Mouse (Mus musculus) gastrocnemius, adult 18-20 months (tissue): ENCODE measurements around the gene Itpr3. TPM values are rescaled to one million over a fixed set of nuclear protein-coding genes. Genes with fewer than 3 reads are reported as not detected.

ENCODE experiments used
- DNase-seq: peaks from one replicate; pipeline ENCODE4 v3.0.0; 2021; ENCODE audit warnings: low spot score
- total RNA-seq, 2 experiments: library from RNA; stranded (reverse); gene quantifications; 2 replicates each; pipeline ENCODE4 v1.2.3; 2021

The Itpr3 gene
- total RNA-seq, 2 experiments from 2014 or later, result 1.4 to 2.2 TPM

DNA sequence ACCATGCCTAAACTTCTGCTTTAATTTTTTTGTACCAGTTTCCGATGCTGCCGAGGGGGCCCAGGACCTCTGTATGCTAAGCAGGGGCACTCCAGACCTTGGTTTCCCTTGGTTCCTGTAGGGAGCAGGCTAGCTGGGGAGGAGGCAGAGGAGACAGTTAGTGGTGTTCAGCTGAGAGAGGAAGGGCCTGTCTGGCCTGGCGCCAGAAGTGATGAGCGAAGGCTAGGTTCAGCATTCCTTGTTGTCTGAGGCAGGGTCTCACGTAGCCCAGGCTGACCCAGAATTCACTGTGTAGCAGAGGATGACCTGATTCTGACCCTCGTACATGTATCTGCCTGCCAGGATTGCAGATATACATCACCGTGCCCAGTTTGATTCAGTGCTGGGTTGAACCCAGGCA lies 13.8 kb downstream of the Itpr3 start:
- DNase-seq, result no peak

DNA sequence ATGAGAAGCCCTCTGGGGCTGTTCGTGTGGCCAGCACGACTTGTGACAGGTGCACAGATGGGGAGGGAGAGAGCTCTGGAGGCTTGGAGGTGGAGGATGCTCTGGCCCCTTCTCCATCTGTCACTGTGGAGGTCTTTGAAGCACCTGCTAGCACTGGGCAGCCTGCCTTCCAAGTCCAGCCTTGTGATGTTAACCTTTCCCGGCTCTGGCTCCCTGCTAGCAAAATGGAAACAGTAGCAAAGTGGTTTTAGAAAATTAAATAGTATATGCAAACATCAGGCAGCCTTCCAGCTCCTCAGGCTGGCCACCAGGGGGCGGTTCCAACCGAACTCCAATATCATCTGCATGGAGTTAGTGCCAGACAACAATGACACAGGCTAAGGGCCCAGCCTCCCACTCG lies 14.5 kb downstream of the Itpr3 start:
- DNase-seq, result no peak

DNA sequence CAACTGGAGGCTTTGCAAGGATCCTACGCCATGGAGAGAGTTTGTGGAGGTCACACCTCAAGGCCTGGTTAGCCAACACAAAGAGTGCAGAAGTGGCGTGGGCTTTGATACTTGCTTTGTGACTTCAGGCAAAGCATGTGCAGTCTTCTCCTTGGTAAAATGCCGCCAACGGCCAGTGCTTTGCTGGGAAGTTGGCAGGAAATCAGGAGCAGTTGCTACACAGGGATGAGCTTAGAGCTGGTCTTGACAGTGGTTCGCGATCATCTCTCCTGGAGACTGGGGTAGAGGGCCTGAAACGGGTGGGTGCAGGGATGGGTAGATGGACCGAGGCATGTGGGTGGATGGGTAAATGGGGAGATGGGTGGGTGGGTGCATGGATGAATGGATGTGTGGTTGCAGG lies 15.3 kb downstream of the Itpr3 start:
- DNase-seq, result no peak

DNA sequence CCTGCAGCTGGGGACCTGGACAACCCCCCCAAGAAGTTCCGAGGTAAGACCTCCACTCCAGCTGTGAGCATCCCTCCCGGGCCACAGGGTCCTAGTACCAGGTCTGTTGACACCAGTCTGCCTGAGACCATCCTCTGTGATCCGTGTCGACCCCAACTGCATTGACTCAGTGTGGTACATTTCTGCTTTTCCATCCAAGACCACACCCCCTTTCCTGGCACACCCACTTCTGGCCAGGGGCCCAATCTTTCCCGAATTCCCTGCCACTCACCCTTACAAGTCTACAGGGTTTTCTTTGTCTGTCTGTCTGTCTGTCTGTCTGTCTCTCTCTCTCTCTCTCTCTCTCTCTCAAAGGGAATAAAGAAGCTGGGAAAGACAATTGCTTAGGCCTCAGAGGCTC lies 16.0 kb downstream of the Itpr3 start:
- no peak for DNase-seq

DNA sequence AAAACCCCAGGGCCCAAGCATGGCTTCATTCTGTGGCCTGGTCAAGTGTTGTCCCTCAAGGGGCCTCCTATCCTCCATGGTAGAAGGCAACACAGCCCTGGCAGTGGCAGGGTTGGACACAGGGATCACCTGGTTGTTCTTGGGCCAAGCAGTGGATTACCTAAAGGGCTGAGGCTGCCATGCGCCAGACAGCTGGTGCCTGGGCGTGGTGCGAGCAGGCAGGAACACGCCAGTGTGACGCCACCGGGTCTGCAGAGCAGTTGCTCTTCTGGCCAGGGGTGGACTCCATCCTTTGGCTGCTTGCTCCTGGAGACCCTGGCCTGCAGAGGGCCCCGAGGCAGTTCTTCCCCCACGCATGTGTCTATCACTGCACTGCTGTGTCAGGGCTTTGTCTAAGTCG lies 16.7 kb downstream of the Itpr3 start:
- DNase-seq, result no peak

DNA sequence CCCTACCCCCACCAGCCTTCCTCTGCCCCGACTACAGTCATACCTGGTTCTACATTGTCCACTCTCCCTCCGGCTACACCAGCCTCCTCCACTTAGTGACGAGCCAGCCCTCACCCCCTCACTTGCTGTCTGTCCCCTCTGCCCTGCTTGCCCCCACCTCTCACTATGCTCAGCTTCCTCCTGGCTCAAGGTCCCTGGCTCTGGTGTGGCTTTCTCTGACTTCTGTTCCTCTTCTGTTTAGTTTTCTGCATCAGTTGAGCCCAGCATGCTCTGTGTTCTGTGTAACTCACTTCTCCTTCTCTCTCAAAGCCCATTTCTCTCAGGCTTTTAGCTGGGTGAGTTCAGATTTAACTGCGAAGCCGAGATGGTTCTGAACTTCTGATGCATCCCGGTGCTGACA lies 17.1 kb downstream of the Itpr3 start:
- DNase-seq, result no peak

DNA sequence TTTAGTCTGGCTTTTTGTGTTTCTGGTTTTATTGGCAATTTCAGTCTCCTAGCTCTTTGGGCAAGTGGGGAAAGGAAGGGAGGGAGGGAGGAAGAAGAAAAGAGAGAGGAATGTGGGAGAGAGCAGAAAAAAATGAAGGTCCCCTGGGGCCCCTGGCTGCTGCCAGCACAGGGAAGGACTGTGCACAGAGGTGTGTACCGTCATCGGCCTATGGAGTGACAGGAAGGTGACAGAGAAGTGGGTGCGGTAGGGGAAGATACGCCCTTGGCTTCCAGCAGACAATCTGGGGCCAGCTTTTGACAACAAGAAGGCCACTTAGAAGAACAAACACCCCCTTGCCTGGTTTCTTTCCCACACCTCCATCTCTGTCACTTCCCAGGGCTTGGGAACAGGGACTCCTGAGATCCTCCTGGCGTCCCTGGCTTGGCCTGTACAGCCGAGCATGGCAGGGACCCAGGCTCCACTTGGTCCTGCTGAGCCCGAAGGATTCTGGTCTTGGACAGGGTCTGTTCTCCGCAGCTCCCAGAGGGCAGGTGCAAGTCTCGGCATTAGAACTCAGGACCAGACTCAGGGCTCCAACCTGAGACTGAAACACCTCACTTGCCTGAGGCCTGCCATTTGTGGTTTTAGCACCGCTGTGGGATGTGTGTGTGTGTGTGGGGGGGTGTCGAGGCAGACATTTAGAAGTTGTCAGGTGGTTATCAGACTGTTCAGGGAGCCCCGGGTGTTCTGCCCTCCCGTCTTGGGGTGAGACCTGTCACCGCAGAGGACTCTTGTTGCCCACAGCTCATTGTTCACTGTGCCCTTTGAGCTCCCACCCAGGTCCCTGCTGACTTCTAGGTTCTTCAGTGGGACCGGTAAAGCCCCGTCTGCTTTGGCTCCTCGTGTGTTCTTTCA lies 18.0 kb downstream of the Itpr3 start:
- no peak for DNase-seq

DNA sequence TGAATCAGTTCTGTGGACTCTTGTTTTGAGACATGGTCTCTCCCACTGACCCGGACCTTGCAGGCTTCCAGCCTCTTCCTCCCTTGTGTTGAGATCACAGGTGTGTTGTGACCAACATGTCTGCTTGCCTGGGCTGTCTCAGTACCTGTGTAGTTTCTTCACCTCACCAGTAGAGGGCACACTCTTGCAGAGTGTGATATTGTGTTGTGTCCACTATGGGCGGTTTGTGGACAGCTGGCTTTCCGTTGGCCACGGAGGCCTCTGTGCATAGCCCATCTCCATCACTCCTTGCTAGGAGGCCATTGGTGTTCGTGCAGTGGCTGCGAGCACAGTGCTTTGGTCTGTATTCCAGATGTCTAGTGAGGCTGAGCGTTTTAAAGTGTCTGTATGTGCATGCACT lies 20.0 kb downstream of the Itpr3 start:
- DNase-seq, result no peak

DNA sequence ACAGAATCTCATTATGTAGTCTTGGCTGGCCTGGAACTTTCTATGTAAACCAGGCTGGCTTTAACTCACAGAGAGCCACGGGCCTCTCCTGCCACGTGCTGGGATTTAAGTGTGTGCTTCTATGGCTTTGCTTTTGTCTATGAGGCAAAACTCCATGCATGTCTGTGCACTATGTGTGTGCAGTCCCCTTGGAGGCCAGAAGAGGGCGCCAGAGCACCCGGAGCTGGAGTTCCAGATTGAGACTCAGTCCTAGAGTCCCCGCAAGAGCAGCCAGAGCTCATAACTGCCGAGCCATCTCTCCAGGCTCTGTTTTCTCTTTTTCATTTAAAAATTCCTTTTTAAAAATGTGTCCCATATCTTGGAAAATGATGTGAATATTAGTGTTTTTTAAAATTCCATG lies 20.8 kb downstream of the Itpr3 start:
- no peak for DNase-seq

DNA sequence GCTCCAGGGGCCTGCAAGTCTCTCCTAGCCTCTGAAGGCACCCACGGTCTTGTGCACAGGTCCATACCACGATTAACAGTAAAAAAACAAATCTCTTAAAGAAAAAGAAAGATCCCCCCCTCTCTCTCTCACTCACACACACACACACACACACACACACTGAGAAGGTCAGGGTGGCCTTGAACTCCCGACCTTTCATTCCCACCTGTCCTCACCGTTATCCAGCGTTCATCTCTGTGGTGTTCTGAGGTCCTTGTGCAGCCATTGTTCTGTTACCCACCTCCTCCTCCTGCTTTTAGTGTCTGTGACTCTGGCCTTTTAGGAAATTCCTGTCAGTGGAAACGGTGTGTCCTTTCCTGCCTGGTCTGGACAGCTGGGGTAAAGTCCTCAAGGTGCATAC lies 21.4 kb downstream of the Itpr3 start:
- DNase-seq, result no peak

DNA sequence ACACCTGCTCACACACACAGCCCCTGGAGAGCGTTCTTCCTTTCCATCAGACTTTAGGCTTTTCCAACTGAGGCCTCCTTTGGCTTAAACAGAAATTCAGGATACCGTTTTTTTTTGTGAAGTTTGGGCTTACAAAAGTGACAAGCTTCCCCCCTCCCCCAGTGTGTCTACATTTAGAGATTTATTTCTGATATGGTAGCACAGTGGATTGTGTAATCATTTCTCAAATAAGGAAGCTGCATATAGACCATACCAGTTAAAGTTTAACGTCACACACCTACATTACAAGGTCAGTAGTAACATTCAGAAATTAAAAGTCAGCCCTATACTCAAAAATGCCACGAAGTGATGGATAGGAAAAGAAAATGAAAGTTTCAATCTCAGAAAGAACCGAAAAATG lies 24.8 kb downstream of the Itpr3 start:
- no peak for DNase-seq

DNA sequence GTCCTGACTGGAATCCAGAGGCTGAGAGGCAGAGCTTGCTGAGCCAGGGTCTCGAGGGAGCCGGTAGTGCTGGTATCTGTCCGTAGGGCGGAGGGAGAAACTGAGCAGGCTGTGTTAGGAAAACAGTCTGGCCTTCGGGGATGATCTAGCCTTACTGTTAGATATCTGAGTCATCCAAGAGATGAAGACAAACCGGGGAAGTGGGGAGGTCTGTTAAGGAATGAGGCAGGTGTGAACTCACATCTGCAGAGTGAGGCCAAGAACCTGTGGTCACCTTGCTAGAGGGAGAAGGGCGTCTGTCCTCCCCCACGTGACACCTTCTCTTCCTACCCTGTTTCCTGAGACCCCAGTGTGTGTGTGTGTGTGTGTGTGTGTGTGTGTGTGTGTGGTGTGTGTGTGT lies 25.7 kb downstream of the Itpr3 start:
- no peak for DNase-seq

DNA sequence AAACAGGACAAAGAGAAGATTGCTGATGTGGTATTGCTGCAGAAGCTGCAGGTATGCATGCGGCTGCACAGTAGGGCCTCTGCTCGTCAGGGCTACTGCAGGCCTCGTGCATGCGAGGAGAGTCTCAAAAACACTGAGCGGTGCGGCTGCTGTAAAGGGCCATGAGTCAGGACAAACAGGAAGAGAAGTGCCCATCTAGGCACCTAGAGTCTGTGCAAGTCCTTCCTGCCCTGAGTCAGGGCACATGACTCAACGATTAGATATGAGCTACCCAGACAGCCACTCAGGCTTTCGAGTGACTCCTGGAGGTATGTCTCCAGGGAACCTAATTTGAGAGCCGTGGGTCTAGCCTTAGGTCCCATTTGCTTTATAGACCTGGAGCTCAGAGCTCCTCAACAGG lies 26.5 kb downstream of the Itpr3 start:
- no peak for DNase-seq

DNA sequence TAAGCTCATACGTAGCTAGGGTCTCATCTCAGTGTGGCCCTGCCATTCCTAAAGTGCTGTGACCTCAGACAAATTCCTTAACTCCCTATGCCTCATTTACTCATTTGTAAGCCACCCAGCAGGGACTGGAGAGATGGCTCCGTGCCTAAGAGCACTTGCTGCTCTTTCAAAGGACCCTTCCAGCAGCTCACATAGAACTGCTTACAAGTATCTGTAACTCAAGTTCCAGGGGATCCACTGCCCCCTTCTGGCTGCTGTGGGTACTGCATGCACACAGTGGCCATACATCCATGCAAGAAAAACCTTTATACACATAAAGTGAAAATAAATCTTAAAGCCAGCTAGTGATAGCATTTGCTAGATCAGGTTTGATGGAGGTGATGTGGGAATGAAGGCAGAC lies 28.6 kb downstream of the Itpr3 start:
- peak; percentile 17 for DNase-seq

DNA sequence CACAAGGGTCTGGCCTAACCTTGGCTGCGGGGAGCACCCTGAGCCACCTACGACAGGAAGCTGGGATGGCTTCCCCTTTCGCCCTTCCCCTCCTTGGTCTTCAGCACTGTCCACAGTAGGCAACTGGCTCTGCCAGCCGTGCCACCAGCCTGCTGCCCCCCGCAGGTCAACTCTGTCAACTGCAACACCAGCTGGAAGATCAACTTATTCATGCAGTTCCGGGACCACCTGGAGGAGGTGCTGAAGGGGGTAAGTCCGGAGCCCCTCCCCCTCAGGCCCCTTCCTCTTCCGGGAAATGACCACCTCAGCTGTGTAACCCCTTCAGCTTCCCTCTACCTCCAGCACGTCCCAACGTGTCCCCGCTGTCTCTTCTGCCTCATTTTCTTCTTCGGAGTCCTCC lies 30.3 kb downstream of the Itpr3 start:
- no peak for DNase-seq

DNA sequence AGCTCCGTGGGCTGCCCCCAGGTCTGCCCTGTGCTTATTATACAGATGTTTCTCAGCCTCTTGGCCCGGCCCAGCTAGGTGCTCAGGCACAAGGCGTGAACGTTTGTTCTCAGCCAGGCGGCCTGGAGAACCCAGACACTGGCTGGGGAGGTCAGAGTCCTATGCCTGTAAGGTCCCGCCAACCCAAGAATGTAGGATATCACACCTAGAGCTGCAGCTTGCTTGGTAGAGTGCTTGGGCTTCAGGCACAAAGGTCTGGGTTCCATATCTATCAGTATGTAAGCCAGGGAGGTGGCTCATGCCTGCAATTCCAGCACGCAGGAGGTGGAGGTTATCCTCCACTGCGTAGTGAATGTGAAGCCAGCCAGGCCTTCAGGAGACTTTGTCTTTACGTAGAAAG lies 33.0 kb downstream of the Itpr3 start:
- DNase-seq, result no peak

DNA sequence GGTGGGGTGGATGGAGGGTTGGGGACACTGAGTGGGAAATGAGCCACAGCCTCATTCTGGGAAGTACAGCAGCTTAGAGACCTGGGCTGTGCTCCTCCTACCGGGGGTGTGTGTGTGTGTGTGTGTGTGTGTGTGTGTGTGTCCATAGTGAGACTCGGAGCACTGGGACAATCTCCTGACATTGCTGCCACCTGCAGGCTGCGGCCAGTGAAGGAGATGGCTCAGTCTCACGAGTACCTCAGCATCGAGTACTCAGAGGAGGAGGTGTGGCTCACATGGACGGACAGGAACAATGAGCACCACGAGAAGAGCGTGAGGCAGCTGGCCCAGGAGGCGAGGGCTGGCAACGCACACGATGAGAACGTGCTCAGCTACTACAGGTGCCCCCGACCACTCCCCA lies 38.6 kb downstream of the Itpr3 start:
- no peak for DNase-seq

DNA sequence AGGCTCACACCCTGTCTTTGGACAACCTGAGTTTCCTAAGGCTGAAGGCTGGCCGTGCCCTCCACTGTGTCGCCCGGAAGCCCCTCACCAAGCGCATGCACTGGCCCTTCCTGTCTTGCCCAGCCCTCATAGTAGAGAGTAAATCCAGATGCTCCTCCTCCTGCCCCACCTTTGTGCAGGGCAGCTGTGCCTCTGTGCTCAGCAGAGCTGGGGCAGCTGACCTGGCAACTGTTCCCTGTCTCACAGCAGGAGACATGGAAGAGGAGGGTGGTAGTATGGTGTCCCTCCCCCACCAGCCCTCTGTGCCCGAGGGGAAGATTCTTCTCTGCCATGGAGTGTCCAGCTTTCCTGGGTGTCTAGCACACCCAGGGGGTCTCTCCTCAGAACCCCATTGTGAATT lies 44.6 kb downstream of the Itpr3 start:
- DNase-seq, result no peak

DNA sequence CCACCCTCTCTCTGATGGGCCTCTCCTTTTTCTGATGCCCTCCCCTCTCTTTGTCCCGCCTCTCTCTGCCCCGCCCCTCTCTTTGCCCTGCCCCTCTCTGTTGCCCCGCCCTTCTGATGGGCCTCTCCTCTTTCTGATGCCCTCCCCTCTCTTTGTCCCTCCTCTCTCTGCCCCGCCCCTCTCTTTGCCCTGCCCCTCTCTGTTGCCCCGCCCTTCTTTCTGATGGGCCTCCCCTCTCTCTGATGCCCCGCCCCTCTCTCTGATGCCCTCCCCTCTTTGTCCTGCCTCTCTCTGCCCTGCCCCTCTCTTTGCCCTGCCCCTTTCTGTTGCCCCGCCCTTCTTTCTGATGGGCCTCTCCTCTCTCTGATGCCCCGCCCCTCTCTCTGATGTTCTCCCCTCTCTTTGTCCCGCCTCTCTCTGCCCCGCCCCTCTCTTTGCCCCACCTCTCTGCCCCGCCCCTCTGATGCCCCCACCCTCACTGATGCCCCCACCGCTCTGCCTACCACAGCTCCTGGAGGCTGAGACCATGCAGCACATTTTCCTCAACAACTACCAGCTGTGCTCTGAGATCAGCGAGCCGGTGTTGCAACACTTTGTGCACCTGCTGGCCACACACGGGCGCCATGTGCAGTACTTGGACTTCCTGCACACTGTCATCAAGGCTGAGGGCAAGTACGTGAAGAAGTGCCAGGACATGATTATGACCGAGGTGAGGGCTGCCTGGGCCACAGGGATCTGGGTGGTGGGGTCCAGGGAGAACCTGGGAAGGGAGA lies 48.8 kb downstream of the Itpr3 start:
- DNase-seq, result no peak

DNA sequence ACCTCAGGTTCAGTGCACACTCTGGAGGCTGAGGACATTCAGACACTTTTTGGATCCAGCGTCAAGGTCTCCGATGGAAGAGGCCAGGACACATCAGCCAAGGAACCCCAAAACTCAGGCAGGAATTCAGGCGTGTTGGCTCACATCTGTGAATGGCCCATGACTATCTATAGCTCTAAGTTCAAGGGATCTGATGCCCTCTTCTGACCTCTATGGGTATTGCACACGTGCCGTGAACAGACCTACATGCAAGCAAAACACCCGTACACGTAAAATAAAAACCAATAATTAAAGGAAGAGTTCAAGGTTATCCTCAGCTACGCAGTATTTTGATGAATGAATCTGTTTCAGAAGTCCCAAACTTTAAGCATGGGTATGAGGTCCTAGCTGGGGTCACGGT lies 49.6 kb downstream of the Itpr3 start:
- no peak for DNase-seq

DNA sequence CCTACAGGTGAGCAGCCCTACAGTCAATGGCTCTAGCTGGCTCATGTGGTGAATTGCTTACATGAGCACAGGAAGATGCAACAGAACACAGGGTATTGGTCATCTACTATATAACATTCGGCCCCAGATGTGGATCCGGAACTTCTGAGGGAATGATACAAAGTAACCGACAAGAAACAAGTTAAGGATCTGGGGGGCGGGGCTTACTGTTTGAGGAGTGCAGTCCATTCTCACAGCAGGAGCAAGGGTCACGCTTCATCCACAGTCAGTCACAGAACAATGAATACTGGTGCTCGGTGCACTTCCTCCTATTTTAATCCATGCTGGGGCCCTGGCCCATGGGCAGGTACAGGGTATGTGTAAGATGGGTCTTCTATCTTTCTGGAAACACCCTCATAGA lies 50.8 kb downstream of the Itpr3 start:
- no peak for DNase-seq

DNA sequence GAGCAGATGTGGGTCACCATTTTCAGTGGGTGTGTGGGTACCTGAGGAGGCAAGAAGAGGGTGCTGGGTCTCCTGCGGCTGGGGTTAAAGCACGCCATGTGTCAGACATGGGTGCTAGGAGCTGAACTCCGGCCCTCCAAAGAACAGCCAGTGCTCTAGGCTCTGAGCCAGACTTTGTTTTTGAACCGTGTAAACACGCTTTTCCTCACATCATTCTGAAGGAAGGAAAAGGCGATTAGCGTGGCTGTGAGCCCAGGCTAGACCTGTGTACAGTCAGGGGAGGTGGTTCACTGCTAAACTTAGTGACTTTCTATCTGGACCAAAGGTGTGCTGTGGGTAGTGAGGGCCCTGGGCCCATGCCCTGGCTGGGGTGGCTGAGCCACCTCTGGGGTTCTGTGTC lies 53.0 kb downstream of the Itpr3 start:
- no peak for DNase-seq
